Mouse (Mus musculus) heart, adult 2 months (tissue): Measurements from ENCODE around the gene Thsd4.

Source experiments
- CTCF ChIP-seq: fragments of 200-600 bp; IDR thresholded peaks from 2 replicates; pipeline ENCODE4 v1.8.1; 2022; ENCODE audit warnings: antibody characterized with exemption, mild to moderate bottlenecking, moderate library complexity
- EP300 ChIP-seq: fragments of 200-500 bp; IDR thresholded peaks from 2 replicates; pipeline ENCODE4 v1.6.1; 2011; ENCODE audit warnings: low read depth, low read length, control low read depth; ENCODE audit not compliant: insufficient read depth
- POLR2A ChIP-seq: fragments of 200-500 bp; IDR thresholded peaks from 2 replicates; pipeline ENCODE4 v1.6.1; 2011; ENCODE audit warnings: mild to moderate bottlenecking, low read depth, low read length, control low read depth; ENCODE audit not compliant: insufficient read depth

- TF ChIP-seq CTCF, result no peak
- TF ChIP-seq POLR2A, result no peak
- TF ChIP-seq EP300, result no peak
These were observed 378.0 kb downstream of the Thsd4 start for GRCm38 (mm10) chr9:60143816-60144215.
